ENCODE assay signal across 24 mouse cellular contexts in the genomic region with DNA sequence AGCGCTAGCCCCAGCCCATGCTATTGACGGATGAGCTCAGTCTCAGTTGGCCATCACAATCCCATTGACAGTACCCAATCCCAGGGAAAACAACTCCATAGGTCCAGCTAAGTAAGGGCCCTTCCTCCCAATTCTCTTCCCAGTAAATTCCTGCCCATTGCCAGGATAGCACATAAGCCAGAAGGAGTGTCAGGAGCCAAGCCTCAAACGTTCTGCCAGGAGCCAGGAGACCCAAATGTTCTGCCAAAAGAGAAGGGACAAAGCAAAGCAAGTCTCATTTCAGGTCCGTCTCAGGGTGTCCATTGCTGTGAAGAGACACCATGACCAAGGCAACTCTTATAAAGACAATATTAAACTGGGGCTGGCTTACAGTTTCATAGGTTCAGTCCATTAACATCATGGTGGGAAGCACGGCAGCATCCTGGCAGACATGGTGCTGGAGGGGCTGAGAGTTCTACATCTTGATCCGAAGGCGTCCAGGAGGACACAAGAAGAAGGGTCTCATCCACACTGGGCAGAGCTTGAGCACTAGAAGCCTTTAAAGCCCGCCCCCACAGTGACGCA. TPM values are rescaled to one million over a fixed set of nuclear protein-coding genes. Genes with fewer than 3 reads are reported as not detected.
DNase-seq lines count a peak whose midpoint lies in the region; ATAC-seq and TF ChIP-seq lines count a peak whose summit lies in the region.
"Had no signal": no experiment of that assay in that cellular context is flagged by ENCODE, and none has a peak within 500 bp of the region (broad histone marks: within the 10 kb centered on the region; RNA-seq: fewer than 3 reads in every experiment).

No protein-coding gene starts in this region.

- H3K4me2 ChIP-seq in hindbrain, embryonic 13.5 days, result no peak overlapping the region
- no peak overlapping the region for H3K4me2 ChIP-seq in hindbrain, postnatal 0 days (ENCODE audit: low read depth, low read length)
- H3K4me2 ChIP-seq: embryonic facial prominence, embryonic 13.5 days; forebrain, embryonic 12.5 days; forebrain, embryonic 15.5 days; heart, embryonic 11.5 days; hindbrain, embryonic 14.5 days; intestine, embryonic 15.5 days had no signal

- no peaks in the 10 kb centered on the region for H3K27me3 ChIP-seq in hindbrain, embryonic 13.5 days
- H3K27me3 ChIP-seq in hindbrain, postnatal 0 days (ENCODE audit: insufficient read depth, low read length), result no peaks in the 10 kb centered on the region
- no peaks in the 10 kb centered on the region for H3K27me3 ChIP-seq in limb, embryonic 10.5 days (ENCODE audit: low read depth, poor library complexity, severe bottlenecking)
- H3K27me3 ChIP-seq: embryonic facial prominence, embryonic 13.5 days; forebrain, embryonic 12.5 days; forebrain, embryonic 15.5 days; intestine, embryonic 15.5 days had no signal

- H3K36me3 ChIP-seq in hindbrain, embryonic 13.5 days, result peaks cover 24% of the 10 kb centered on the region
- H3K36me3 ChIP-seq in hindbrain, postnatal 0 days (ENCODE audit: insufficient read depth, low read length), result no peaks in the 10 kb centered on the region
- peaks cover 74% of the 10 kb centered on the region for H3K36me3 ChIP-seq in limb, embryonic 10.5 days
- H3K36me3 ChIP-seq: forebrain, embryonic 15.5 days; intestine, embryonic 15.5 days had no signal

- peak overlapping the region; percentile 40; the same call in 1 of the 2 replicates for H3K27ac ChIP-seq in hindbrain, embryonic 13.5 days
- H3K27ac ChIP-seq in hindbrain, postnatal 0 days, result no peak overlapping the region
- H3K27ac ChIP-seq in limb, embryonic 10.5 days, result peak overlapping the region; percentile 28; the same call in 1 of the 2 replicates
- H3K27ac ChIP-seq: embryonic facial prominence, embryonic 10.5 days; forebrain, embryonic 15.5 days; heart, adult 2 months; hindbrain, embryonic 14.5 days; intestine, embryonic 15.5 days had no signal

- peaks cover 20% of the 10 kb centered on the region for H3K4me1 ChIP-seq in hindbrain, embryonic 13.5 days (replicated peaks)
- H3K4me1 ChIP-seq in hindbrain, postnatal 0 days (ENCODE audit: insufficient read depth, low read length), result no peaks in the 10 kb centered on the region
- peaks cover 28% of the 10 kb centered on the region for H3K4me1 ChIP-seq in limb, embryonic 10.5 days

- H3K9ac ChIP-seq in hindbrain, embryonic 13.5 days, result no peak overlapping the region
- H3K9ac ChIP-seq in hindbrain, postnatal 0 days (replicated peaks; ENCODE audit: low read length), result no peak overlapping the region
- H3K9ac ChIP-seq: embryonic facial prominence, embryonic 13.5 days; forebrain, embryonic 12.5 days; forebrain, embryonic 15.5 days; hindbrain, embryonic 14.5 days; intestine, embryonic 15.5 days had no signal

- no peak overlapping the region for H3K4me3 ChIP-seq in hindbrain, embryonic 13.5 days
- H3K4me3 ChIP-seq in hindbrain, postnatal 0 days (ENCODE audit: low read length), result no peak overlapping the region
- no peak overlapping the region for H3K4me3 ChIP-seq in limb, embryonic 10.5 days
- H3K4me3 ChIP-seq: embryonic facial prominence, embryonic 10.5 days; embryonic facial prominence, embryonic 13.5 days; erythroblast, embryonic 14.5 days; forebrain, embryonic 12.5 days; forebrain, embryonic 15.5 days; heart, adult 2 months; intestine, embryonic 15.5 days had no signal

- no peak for ATAC-seq in hindbrain, embryonic 13.5 days (ENCODE audit: low FRiP score)
- no peak for ATAC-seq in hindbrain, postnatal 0 days
- ATAC-seq: CD4-positive, CD25-positive, alpha-beta regulatory T cell, adult 4 months; intestine, embryonic 15.5 days had no signal

- H3K9me3 ChIP-seq in hindbrain, embryonic 13.5 days, result no peaks in the 10 kb centered on the region
- no peaks in the 10 kb centered on the region for H3K9me3 ChIP-seq in hindbrain, postnatal 0 days (ENCODE audit: low read length)
- H3K9me3 ChIP-seq in limb, embryonic 10.5 days (replicated peaks), result no peaks in the 10 kb centered on the region
- H3K9me3 ChIP-seq: embryonic facial prominence, embryonic 13.5 days; forebrain, embryonic 12.5 days; forebrain, embryonic 15.5 days; intestine, embryonic 15.5 days had no signal

- WGBS in hindbrain, embryonic 13.5 days, result 96% methylated on average over 9 of the region's 9 CpGs
- WGBS in hindbrain, postnatal 0 days, result 88% methylated on average over 9 of the region's 9 CpGs
- 96% methylated on average over 9 of the region's 9 CpGs for WGBS in limb, embryonic 10.5 days

- peak; percentile 46 to 58 for DNase-seq in cerebellum, postnatal 14 days
- DNase-seq in cerebellum, adult 9-10 months, result no peak
- no peak for DNase-seq in hindbrain, postnatal 0 days (ENCODE audit: low spot score)
- peak; percentile 37 for DNase-seq in brain, adult 2 months (ENCODE audit: low read depth, low spot score)
- no peak for DNase-seq in limb, embryonic 10.5 days (ENCODE audit: low spot score)
- DNase-seq: adrenal gland, adult 2 months; adrenal gland, postnatal 14 days; gastrocnemius, postnatal 14 days; heart, adult 2 months; kidney, adult 11 months; kidney, adult 8-10 months had no signal

- TF ChIP-seq CTCF in hindbrain, postnatal 0 days (IDR thresholded peaks at IDR 0.05; ENCODE audit: low read depth), result no peak

RNA-seq across cellular contexts. Expression of a gene that starts 26.8 kb away (rescaled TPM):
- polyA plus RNA-seq in hindbrain, embryonic 13.5 days (2015; fragmentation: Nextera tagmentation; extraction: Ambion mirVana), result 126 and 133 TPM in 2 replicates
- total RNA-seq in hindbrain, postnatal 0 days (2014; rRNA removed), result 53.1 and 53.5 TPM in 2 replicates
- polyA plus RNA-seq in hindbrain, postnatal 0 days (2015; fragmentation: Nextera tagmentation; extraction: Ambion mirVana), result 71.5 and 71.8 TPM in 2 replicates
- 160 and 215 TPM in 2 replicates for polyA plus RNA-seq in limb, embryonic 10.5 days (2016; fragmentation: Nextera tagmentation; extraction: Ambion mirVana)

RNA-seq across cellular contexts. Expression of a gene that starts 57.5 kb away (rescaled TPM):
- not detected in 2 replicates for polyA plus RNA-seq in hindbrain, embryonic 13.5 days (2015; fragmentation: Nextera tagmentation; extraction: Ambion mirVana)
- not detected in 2 replicates for total RNA-seq in hindbrain, postnatal 0 days (2014; rRNA removed)
- 0.18 and 0.21 TPM in 2 replicates for polyA plus RNA-seq in hindbrain, postnatal 0 days (2015; fragmentation: Nextera tagmentation; extraction: Ambion mirVana)
- polyA plus RNA-seq in limb, embryonic 10.5 days (2016; fragmentation: Nextera tagmentation; extraction: Ambion mirVana), result not detected in 2 replicates
- total RNA-seq: gastrocnemius, adult 18-20 months; gastrocnemius, postnatal 14 days; hematopoietic stem cell, adult 5-6 weeks; MEL had no signal
- polyA plus RNA-seq: CD4-positive, CD25-positive, alpha-beta regulatory T cell, adult 4 months; erythroblast, embryonic 14.5 days; hindbrain, embryonic 14.5 days had no signal

Comparison
In these comparisons a context has a peak if more than half of its experiments do, and no peak if none do; other contexts are left out.
1. DNase-seq: peak in cerebellum, postnatal 14 days (2 of 2) and brain, adult 2 months (single experiment); none in cerebellum, adult 9-10 months (single experiment), hindbrain, postnatal 0 days (single experiment) and limb, embryonic 10.5 days (single experiment).